Mouse (Mus musculus): ENCODE results near the gene Ap2a1.
A peak's percentile ranks its signal among the peaks of the same experiment; 100 is the strongest.
"Not testable (repeated sequence)": the region's sequence is repeated elsewhere in the genome, so short reads cannot be mapped to it uniquely, and the experiment has no call there.

Gene Ap2a1

DNA sequence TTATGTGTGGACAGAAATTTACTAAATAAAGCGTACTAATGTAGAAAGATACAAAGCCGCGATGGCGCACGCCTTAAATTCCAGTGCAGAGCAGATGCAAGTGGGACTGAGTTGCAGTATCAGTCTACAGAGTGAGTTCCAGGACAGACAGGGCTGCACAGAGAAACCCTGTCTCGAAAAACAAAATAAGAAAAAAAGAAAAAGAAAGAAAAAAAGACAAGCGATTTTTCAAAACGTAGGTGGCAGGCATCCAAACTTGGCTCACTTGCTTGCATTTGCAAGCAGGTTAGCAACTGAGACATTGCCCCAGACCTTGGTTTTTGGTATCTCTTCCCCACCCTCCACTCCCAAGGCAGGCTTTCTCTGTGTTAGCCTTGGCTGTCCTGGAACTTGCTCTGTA, 36.1 kb downstream of the Ap2a1 start:
- DNase-seq = no peak

GRCm38 (mm10) chr7:44892276-44892921, 36.9 kb downstream of the Ap2a1 start, which contains the start of gene Med25:
Med25 (minus strand) TSS chr7:44892712.
- DNase-seq = peak; percentile 99

GRCm38 (mm10) chr7:44891611-44892010, 37.7 kb downstream of the Ap2a1 start:
- DNase-seq = peak; percentile 95

- no peak for DNase-seq
Observed at GRCm38 (mm10) chr7:44890737-44891136, 38.6 kb downstream of the Ap2a1 start.

DNA sequence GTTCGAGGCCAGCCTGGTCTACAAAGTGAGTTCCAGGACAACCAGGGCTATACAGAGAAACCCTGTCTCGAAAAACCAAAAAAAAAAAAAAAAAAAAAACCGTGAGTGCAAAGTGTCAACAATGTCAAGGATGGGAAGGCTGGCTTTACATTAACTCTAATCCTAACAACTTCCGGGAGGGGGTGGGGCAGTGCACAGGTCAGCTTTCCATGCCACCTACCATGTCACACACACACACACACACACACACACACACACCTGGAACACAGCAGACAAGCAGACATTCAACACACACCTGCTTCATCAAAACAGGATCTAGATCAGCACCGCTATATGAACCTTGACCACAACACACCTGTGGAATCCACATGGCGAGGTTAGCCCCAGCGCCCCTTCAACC, 39.1 kb downstream of the Ap2a1 start:
- no peak for DNase-seq

DNA sequence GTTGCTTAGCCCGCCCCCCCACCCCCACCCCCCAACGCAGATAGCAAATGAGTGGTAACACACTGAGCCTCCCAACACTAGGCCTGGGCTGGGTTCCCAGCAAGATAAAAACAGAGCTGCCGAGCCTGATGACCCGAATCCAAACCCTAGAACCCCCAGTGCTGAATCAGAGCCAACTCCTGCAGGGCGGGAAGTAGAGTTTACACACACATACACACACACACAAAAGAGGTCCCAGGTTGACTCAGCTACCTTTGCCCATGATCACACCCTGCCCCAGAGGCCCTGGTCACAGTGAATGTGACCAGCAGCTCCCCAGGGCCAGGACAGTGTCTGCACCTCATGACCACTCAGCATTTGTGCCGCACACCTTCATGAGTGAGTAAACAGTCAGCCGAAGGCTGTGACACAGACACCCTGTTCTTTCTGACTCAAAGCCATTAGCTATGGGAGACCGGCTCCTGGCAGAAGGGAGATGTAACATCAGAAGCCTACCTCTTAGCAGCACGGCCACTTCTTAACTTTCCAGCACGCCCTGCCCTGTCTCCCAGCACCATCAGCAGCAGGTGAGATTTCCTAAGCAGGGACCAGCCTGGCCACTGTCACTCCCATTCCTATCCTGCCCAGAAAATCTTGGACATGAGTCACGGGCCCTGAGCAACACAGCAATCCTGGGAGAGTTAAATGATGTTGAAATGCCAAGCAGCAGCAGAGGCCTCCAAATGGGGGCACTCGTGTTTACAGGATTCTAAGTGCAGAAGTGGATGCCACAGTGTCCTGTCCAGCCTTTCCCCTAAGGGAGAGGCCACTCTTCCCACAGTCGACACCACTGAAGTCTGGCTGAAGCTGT, 40.8 kb downstream of the Ap2a1 start:
- DNase-seq = no peak

GRCm38 (mm10) chr7:44886964-44887363, 42.3 kb downstream of the Ap2a1 start:
- DNase-seq = peak; percentile 93

- no peak for DNase-seq
Observed at GRCm38 (mm10) chr7:44884637-44885036, 44.7 kb downstream of the Ap2a1 start.

- DNase-seq = no peak
Observed at GRCm38 (mm10) chr7:44883036-44883435, 46.3 kb downstream of the Ap2a1 start.

GRCm38 (mm10) chr7:44877833-44878232, 51.5 kb downstream of the Ap2a1 start:
- peak; percentile 96 for DNase-seq

DNA sequence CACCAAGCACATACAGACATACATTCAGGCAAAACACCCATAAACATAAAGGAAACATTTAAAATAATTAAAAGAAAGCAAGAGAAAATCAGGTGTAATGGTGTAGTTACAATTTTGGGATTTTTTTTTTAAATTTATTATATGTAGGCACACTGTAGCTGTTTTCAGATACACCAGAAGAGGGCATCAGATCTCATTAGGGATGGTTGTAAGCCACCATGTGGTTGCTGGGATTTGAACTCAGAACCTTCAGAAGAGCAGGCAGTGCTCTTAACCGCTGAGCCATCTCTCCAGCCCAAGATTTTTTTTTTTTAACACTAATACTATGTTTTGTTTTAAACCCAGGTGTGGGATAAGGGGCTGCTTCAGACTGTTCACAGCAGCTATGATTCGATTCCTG, 57.5 kb downstream of the Ap2a1 start:
- DNase-seq = not testable (repeated sequence)

GRCm38 (mm10) chr7:44871181-44871580, 58.1 kb downstream of the Ap2a1 start:
- no peak for DNase-seq

DNA sequence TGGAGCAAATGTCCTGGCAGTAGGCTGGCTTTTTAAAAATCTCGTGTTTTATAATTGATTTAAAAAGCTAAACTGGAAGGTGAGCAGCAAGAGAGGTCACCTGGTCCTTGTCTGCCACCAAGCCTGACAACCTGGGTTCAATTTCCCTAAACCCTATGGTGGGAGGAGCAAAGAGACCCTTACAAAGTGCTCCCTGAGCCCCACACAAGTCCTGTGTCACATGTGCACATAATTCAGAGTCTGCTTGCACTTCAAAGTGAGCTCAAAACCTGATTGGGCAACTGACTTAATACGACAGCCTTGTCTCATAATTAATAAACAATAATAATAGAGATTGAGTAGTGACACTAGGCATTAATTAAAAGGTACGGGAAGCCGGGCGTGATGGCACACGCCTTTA, 58.7 kb downstream of the Ap2a1 start:
- DNase-seq = no peak

DNA sequence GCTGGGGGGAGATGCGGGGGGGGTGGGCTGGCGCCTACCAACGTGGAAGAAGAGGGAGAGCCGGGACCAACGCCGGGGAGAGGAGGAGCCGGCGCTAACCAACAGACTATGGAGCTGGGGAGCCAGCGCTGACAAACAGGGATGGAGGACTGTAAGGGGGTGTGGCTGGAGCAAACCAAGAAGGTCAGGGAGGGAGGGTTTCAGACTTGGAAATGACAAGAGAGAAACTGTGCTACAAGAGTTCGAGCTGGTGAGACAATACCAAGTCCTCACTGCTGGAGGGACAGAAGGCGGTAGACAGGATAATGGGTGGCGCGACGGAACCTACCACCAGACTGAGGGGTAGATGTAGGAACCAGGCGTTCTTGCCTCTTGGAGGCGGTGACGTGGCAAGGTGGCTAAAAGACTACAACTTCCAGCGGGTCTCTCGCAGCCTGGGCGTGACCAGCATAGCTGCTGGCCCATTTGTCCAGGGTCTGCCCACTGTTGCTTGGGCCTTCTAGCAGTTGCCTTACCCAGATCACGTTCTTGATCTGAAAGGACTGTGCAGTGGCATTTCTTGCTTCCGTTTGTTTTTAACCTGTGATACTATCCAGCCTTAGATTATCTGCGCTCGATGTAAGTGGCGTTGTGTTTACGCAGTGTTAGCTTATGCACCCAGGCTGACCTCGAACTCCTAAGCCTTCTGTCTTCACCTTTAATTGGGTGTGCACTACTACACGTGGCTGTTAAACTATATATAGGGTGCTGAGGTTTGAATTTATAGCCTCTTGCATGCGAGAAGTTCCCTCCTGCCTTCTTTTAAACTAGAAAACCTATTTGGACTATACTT, 59.4 kb downstream of the Ap2a1 start, which contains the start of gene Ptov1:
Ptov1 (minus strand) TSS at position 92 of the 832 bp plus-strand sequence.
- DNase-seq = peak; percentile 100

DNA sequence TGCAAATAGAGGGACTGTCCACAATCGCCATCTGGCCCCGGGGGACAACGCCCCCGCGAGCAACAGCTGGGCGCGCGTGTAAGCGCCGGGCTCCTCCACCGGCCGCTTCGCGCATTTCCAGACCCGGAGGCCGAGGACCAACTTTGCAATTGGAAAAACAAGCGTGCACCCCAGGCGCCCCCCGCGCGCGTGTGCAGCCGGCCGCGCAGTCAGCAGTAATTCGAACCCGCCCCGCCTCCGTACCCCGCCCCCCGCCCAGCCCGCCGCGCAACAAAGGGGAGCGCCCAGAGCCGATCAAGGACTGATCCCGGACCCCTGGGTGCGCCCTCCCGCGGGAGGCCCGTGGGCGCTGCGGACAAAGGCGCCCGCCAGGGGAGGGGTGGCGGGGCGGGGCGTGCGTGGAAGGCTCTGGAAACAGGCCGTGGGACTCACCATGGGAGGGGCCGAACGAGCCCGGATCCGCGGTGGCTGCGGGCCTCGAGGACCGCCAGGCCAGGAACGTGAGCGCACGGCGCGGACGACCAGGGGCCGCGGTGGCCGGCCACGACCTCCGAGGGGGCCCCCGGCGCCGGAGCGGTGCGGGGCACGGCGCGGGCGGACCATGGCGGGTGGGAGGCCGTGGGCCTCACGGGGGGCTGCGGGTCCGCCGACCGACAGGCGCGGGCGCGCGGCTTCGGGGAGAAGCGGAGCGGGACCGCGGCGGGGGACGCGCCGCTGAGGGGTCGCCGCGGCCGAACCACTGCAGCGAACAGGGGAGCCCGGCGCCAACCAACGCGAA, 60.2 kb downstream of the Ap2a1 start:
- peak; percentile 99 for DNase-seq

DNA sequence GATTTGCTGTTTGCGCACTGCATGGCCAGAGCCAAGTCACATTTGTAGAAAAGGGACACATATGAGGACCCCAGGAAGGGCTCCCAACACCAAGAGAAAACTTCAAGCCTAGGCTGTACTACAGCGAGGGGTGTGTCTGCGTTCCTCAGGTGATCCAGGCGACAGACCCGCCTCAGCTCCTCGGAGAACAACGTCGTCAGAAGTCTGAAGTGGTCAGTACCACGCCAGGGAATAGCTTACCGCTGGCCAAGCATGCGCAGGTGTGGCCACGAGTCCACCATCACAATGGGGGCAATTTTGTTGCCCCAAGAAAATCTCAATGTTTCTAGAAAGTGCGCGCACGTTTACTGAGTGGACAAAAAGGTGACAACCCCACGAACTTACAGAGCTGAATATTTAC, 60.8 kb downstream of the Ap2a1 start:
- DNase-seq = peak; percentile 94

DNA sequence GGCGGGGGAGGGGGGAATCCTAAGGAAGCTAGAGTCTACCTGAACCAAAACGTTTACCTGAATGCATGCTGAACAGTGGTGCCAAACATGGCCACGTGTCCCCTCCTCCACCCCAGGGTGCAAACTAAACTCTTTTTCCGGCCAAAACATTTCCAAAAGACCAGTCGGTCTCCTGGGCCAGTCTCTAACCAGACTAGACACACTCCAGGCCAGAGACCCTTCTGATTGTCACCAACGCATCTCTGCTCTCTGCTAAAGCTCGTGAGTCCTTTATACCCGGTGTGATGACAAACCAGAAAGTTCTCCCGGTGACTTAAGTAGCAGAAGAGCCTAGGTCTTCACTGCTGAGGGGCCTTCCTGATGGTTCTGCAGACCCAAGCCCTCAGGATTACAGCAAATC, 61.5 kb downstream of the Ap2a1 start:
- no peak for DNase-seq

GRCm38 (mm10) chr7:44867010-44867702, 62.1 kb downstream of the Ap2a1 start:
- DNase-seq = peak; percentile 95

DNA sequence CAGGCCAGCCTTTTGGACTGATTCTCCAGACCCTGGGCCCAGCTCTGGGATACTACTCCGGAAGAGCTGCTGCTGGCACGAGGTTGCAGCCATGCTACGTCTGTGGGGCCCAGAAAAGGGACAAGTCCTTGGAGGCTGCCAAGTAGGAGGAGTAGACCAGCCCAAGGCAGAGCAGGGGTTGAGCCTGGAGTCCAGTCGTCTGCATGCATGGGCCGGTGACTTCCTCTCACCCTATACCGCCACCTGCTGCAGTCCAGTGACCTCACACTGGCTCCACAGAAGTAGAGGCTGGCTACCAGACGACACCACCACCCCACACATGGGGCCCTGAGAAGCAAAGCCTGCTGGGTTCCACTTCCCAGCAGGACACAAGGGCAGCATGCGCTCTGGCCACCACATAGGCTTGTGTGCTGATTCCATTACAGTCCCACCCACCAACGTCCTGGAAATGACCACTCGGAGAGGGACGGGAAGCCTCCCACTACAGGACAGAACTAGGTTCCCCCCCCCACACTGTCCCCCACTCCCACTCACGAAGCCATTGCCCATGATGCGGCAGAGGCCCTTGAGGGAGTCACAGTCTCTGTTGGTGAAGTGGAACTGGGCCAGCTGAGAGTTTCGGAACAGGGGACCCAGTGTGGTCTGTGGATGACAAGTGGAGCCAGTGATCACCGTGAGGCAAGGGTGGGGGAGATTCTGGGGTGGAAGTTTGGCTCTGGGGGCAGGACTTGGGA, 62.9 kb downstream of the Ap2a1 start:
- DNase-seq = peak; percentile 99

DNA sequence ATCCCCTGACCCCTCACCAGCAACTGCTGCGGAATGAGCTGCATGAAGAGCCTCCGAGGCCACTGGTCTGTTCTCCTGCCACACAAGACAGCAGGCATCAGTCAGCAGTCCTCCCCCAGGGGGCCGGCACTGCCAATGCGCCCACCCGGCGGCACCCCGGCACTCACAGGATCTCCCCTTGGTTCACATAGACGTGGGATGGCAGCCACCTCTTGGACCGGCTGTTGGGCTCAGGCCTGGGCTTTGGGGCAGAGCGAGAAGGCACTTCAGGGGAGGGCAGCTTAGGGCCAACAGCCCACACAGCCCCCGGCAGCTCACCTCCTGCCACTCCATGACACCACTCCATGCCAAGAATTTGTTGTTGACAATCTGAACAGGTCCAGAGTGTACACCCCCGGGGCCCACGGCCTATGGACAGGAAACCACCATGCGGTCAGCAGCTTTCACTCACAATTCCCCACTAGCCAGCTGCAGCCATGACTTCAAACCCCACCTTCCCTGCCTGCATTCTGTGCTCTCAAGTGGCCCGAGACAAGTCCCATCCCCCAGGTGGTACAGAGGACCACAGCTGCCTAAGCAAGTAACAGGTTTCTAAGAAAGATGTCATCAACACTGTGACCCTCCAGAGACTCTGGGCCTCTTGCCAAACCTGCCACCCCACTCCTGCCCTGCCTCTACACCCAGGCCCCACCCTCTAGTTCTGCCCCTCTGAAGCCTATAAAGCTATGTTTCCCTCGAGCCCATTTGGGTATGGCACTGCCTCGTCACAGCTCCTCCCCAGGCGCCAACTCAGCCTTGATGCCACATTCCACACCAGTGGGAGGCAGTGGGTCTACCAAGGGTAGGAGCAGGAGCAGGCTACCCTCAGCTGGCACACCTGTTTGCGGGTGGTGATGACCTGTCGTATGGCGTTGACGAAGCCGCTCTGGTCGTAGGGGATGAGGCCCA, 64.4 kb downstream of the Ap2a1 start:
- DNase-seq = peak; percentile 95
